Mouse (Mus musculus) midbrain, embryonic 13.5 days (tissue): ENCODE measurements at regions not wholly inside any gene's neighbourhood (a gene's known extent, or its start where the extent isn't known, plus 50 kb on each side); places are given as distances from the start of the nearest gene placed in this dataset.

Experiments
- ATAC-seq: fragments of 200-750 bp; cut with Nextera tagmentation; 2 replicates; pipeline ENCODE4 v1.8.0; 2017; ENCODE audit warnings: mild to moderate bottlenecking, moderate TSS enrichment, moderate library complexity
- H3K27ac ChIP-seq: fragments of 300-500 bp; sonication (generic); 2 replicates; pipeline ENCODE4 v1.5.1; 2015; ENCODE audit warnings: inconsistent platforms, mild to moderate bottlenecking, moderate library complexity
- H3K27me3 ChIP-seq: fragments of 300-500 bp; sonication (generic); 2 replicates; pipeline ENCODE4 v1.6.1; 2015; ENCODE audit warnings: mild to moderate bottlenecking, inconsistent platforms
- H3K36me3 ChIP-seq: fragments of 300-500 bp; sonication (generic); 2 replicates; pipeline ENCODE4 v1.6.1; 2015; ENCODE audit warnings: mild to moderate bottlenecking, inconsistent platforms
- H3K4me1 ChIP-seq: fragments of 300-500 bp; sonication (generic); replicated peaks from 2 replicates; pipeline ENCODE4 v1.6.1; 2015; ENCODE audit warnings: inconsistent platforms
- H3K4me2 ChIP-seq: fragments of 300-500 bp; sonication (generic); replicated peaks from 2 replicates; pipeline ENCODE4 v1.6.1; 2015; ENCODE audit warnings: moderate library complexity, mild to moderate bottlenecking, inconsistent platforms
- H3K4me3 ChIP-seq: fragments of 300-500 bp; sonication (generic); replicated peaks from 2 replicates; pipeline ENCODE4 v1.5.1; 2015; ENCODE audit warnings: mild to moderate bottlenecking, inconsistent platforms
- H3K9ac ChIP-seq: fragments of 300-500 bp; sonication (generic); replicated peaks from 2 replicates; pipeline ENCODE4 v1.6.1; 2015; ENCODE audit warnings: mild to moderate bottlenecking, inconsistent platforms
- H3K9me3 ChIP-seq: fragments of 300-500 bp; sonication (generic); 2 replicates; pipeline ENCODE4 v1.6.1; 2016; ENCODE audit warnings: mild to moderate bottlenecking, inconsistent platforms
- WGBS: fragments of 180-500 bp; shearing (Covaris S2); methylation state at CpG from one replicate; pipeline ENCODE4 v1.1.7; 2015; 5-methylcytosine and 5-hydroxymethylcytosine counted together

- peaks cover 10% of the 10 kb centered on the region for H3K4me1 ChIP-seq
- no peaks in the 10 kb centered on the region for H3K9me3 ChIP-seq
- H3K36me3 ChIP-seq = no peaks in the 10 kb centered on the region
- H3K9ac ChIP-seq = no peak overlapping the region
- no peak overlapping the region for H3K4me3 ChIP-seq
- peak; percentile 91 for ATAC-seq
- peak overlapping the region; percentile 67 for H3K27ac ChIP-seq
- no peak overlapping the region for H3K4me2 ChIP-seq
- no peaks in the 10 kb centered on the region for H3K27me3 ChIP-seq
- WGBS = 48% methylated on average over 15 of the region's 15 CpGs
These were observed 55.5 kb upstream of the Cox10 start for GRCm38 (mm10) chr11:64134571-64135307.
